Mouse (Mus musculus): ENCODE results near the gene Ppm1k.

GRCm38 (mm10) chr6:57557796-57558317 is 22.6 kb upstream of the Ppm1k start:
- TF ChIP-seq EP300 (IDR thresholded peaks at IDR 0.05; ENCODE audit: insufficient read depth, low read depth, low read length): no peak
- no peak for TF ChIP-seq POLR2A (IDR thresholded peaks at IDR 0.05; ENCODE audit: insufficient read depth, low read length)
